In the genomic region with DNA sequence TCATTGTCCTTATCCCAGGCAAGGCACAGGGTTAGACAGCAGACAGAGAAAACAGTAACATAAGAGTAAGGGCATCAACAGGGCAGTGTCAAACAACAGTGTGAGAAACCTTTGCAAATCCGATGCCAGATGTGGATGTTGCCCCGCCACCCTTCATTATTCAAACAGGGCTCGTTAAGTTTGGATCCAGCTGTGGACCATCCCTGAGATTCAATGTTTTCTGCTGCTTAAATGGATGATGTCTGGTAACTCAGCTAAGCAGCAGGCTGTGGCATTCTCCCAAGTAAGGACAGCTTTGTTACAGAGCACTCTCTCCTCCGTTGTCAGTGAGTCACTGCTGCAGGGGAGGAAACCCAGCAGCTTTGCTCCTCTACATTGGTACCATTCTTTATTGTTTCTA, we compare ENCODE assay signal across 19 mouse cellular contexts. TPM values are rescaled to one million over a fixed set of nuclear protein-coding genes. Genes with fewer than 3 reads are reported as not detected.
A peak's percentile ranks its signal among the peaks of the same experiment; 100 is the strongest.
DNase-seq lines count a peak whose midpoint lies in the region; ATAC-seq and TF ChIP-seq lines count a peak whose summit lies in the region.
"Had no signal": no experiment of that assay in that cellular context is flagged by ENCODE, and none has a peak within 500 bp of the region (broad histone marks: within the 10 kb centered on the region; RNA-seq: fewer than 3 reads in every experiment).

No protein-coding gene starts in this region.

- 87% methylated on average over 4 of the region's 4 CpGs for WGBS in liver, embryonic 11.5 days
- WGBS in liver, postnatal 0 days (ENCODE audit: insufficient replicate concordance) = 89% methylated on average over 4 of the region's 4 CpGs

- H3ac ChIP-seq in myocyte (ENCODE audit: control insufficient read depth, insufficient read length) = no peak overlapping the region

- no peak for TF ChIP-seq POLR2A in myocyte (IDR thresholded peaks at IDR 0.05; ENCODE audit: insufficient read length, low read depth)

- no peaks in the 10 kb centered on the region for H3K27me3 ChIP-seq in liver, embryonic 11.5 days (replicated peaks; ENCODE audit: control insufficient read depth, insufficient read depth, low read length)
- no peaks in the 10 kb centered on the region for H3K27me3 ChIP-seq in liver, postnatal 0 days (ENCODE audit: insufficient read depth, low read length)
- H3K27me3 ChIP-seq in myocyte (ENCODE audit: control insufficient read depth, insufficient read depth, insufficient read length) = no peaks in the 10 kb centered on the region
- H3K27me3 ChIP-seq: lung, embryonic 15.5 days; midbrain, embryonic 15.5 days had no signal

- H3K79me2 ChIP-seq in myocyte (ENCODE audit: control insufficient read depth, insufficient read depth) = peaks cover 9% of the 10 kb centered on the region

- no peak for TF ChIP-seq CTCF in liver, postnatal 0 days (IDR thresholded peaks at IDR 0.05; ENCODE audit: low read depth)

- DNase-seq in frontal cortex, adult 2 months (ENCODE audit: extremely low spot score in 1 of 2, low spot score in 1 of 2) = peak; percentile 44 to 79
- no peak for DNase-seq in frontal cortex, postnatal 14 days (ENCODE audit: low spot score in 2 of 2)
- no peak for DNase-seq in liver, embryonic 11.5 days (ENCODE audit: low spot score)
- no peak for DNase-seq in liver, postnatal 0 days
- peak; percentile 88 for DNase-seq in brain, adult 2 months (ENCODE audit: low read depth, low spot score)
- DNase-seq in adipocyte (ENCODE audit: low spot score) = no peak
- DNase-seq in adrenal gland, postnatal 36 days = no peak
- DNase-seq: adrenal gland, postnatal 14 days; cerebellum, postnatal 10 days; embryo, embryonic 11 days; gastrocnemius, postnatal 14 days; heart, postnatal 4 days; kidney, adult 8-10 months; spleen, adult 18-20 months; thymus, postnatal 25 days had no signal

- ATAC-seq in liver, embryonic 11.5 days (replicated peaks; ENCODE audit: low FRiP score) = no peak
- no peak for ATAC-seq in liver, postnatal 0 days
- ATAC-seq: forebrain, embryonic 14.5 days; midbrain, embryonic 15.5 days had no signal

- no peak overlapping the region for H3K9ac ChIP-seq in liver, embryonic 11.5 days (ENCODE audit: low read depth, low read length)
- H3K9ac ChIP-seq in liver, postnatal 0 days (replicated peaks) = no peak overlapping the region
- H3K9ac ChIP-seq: lung, embryonic 15.5 days; midbrain, embryonic 15.5 days had no signal

- H3K9me3 ChIP-seq in liver, embryonic 11.5 days (ENCODE audit: control insufficient read depth, low read length) = no peaks in the 10 kb centered on the region
- no peaks in the 10 kb centered on the region for H3K9me3 ChIP-seq in liver, postnatal 0 days (ENCODE audit: low read length)
- H3K9me3 ChIP-seq: lung, embryonic 15.5 days; midbrain, embryonic 15.5 days had no signal

- H3K36me3 ChIP-seq in liver, embryonic 11.5 days (ENCODE audit: control insufficient read depth, insufficient read depth, low read length) = peaks cover 33% of the 10 kb centered on the region
- H3K36me3 ChIP-seq in liver, postnatal 0 days (replicated peaks; ENCODE audit: insufficient read depth, low read length) = peaks cover 58% of the 10 kb centered on the region
- H3K36me3 ChIP-seq in myocyte (ENCODE audit: control insufficient read depth, insufficient read depth) = peaks cover 54% of the 10 kb centered on the region

- H3K4me1 ChIP-seq in liver, embryonic 11.5 days (replicated peaks; ENCODE audit: control insufficient read depth, insufficient read depth, low read length) = peaks cover 12% of the 10 kb centered on the region
- H3K4me1 ChIP-seq in liver, postnatal 0 days (ENCODE audit: insufficient read depth) = peaks cover 4% of the 10 kb centered on the region; the same call in 1 of the 2 replicates
- H3K4me1 ChIP-seq: lung, embryonic 15.5 days; midbrain, embryonic 15.5 days had no signal

- H3K4me3 ChIP-seq in liver, embryonic 11.5 days (ENCODE audit: low read depth, low read length) = no peak overlapping the region
- H3K4me3 ChIP-seq in liver, postnatal 0 days (ENCODE audit: low read depth, low read length) = no peak overlapping the region
- H3K4me3 ChIP-seq in myocyte = no peak overlapping the region
- H3K4me3 ChIP-seq: lung, embryonic 15.5 days; midbrain, embryonic 15.5 days had no signal

- H3K27ac ChIP-seq in liver, embryonic 11.5 days (ENCODE audit: low read depth, low read length) = peak overlapping the region; percentile 59; the same call in 1 of the 2 replicates
- no peak overlapping the region for H3K27ac ChIP-seq in liver, postnatal 0 days (ENCODE audit: low read depth)
- H3K27ac ChIP-seq: lung, embryonic 15.5 days; midbrain, embryonic 15.5 days had no signal

- TF ChIP-seq EP300 in liver, postnatal 0 days (IDR thresholded peaks at IDR 0.05; ENCODE audit: low read depth) = no peak

- no peak overlapping the region for H3K4me2 ChIP-seq in liver, embryonic 11.5 days
- no peak overlapping the region for H3K4me2 ChIP-seq in liver, postnatal 0 days (ENCODE audit: low read depth, low read length)
- H3K4me2 ChIP-seq in myocyte (ENCODE audit: low read depth) = no peak overlapping the region
- H3K4me2 ChIP-seq: lung, embryonic 15.5 days; midbrain, embryonic 15.5 days had no signal

TF ChIP-seq in myocyte, 11 proteins besides CTCF, POLR2A, EP300 and RAD21:
- TF ChIP-seq MYOG (IDR thresholded peaks at IDR 0.05; ENCODE audit: control insufficient read depth in 1 of 3, insufficient read depth in 1 of 3, insufficient read length in 2 of 3, low read depth in 2 of 3) = no peak
- TF ChIP-seq POLR2AphosphoS2 (IDR thresholded peaks at IDR 0.05; ENCODE audit: insufficient read length, low read depth) = peak; percentile 24
TF ChIP-seq in myocyte: peak in this region for 1.

RNA-seq across cellular contexts. Expression of a gene that starts 25.9 kb away (rescaled TPM):
- 52.6 and 54.6 TPM in 2 replicates for polyA plus RNA-seq in frontal cortex, adult 2 months (2012; rRNA removed)
- 60.9 and 61.4 TPM in 2 replicates for polyA plus RNA-seq in liver, embryonic 11.5 days (2014; fragmentation: Nextera tagmentation; extraction: Ambion mirVana)
- polyA plus RNA-seq in liver, postnatal 0 days (2015; fragmentation: Nextera tagmentation; extraction: Ambion mirVana) = 31.2 and 35.6 TPM in 2 replicates
- polyA plus RNA-seq in myocyte (2012; fragmentation: generic; extraction: Trizol) = 62.3 TPM
- 100 to 1,000 TPM; 203 TPM for total RNA-seq in adrenal gland, postnatal 36 days (2021)

RNA-seq across cellular contexts. Expression of a gene that starts 49.3 kb away (rescaled TPM):
- polyA plus RNA-seq in frontal cortex, adult 2 months (2012; rRNA removed) = 157 and 175 TPM in 2 replicates
- 59.3 and 69.4 TPM in 2 replicates for polyA plus RNA-seq in liver, embryonic 11.5 days (2014; fragmentation: Nextera tagmentation; extraction: Ambion mirVana)
- 24.1 and 30.1 TPM in 2 replicates for polyA plus RNA-seq in liver, postnatal 0 days (2015; fragmentation: Nextera tagmentation; extraction: Ambion mirVana)
- polyA plus RNA-seq in myocyte (2012; fragmentation: generic; extraction: Trizol) = 32.6 TPM
- 100 to 1,000 TPM; 190 to 203 TPM for total RNA-seq in adrenal gland, postnatal 36 days (2021)

RNA-seq across cellular contexts. Expression of a gene that starts 55.8 kb away (rescaled TPM):
- 19.5 and 19.9 TPM in 2 replicates for polyA plus RNA-seq in frontal cortex, adult 2 months (2012; rRNA removed)
- 5.3 and 5.5 TPM in 2 replicates for polyA plus RNA-seq in liver, embryonic 11.5 days (2014; fragmentation: Nextera tagmentation; extraction: Ambion mirVana)
- polyA plus RNA-seq in liver, postnatal 0 days (2015; fragmentation: Nextera tagmentation; extraction: Ambion mirVana) = 2.2 and 2.6 TPM in 2 replicates
- 0.06 TPM for polyA plus RNA-seq in myocyte (2012; fragmentation: generic; extraction: Trizol)
- total RNA-seq in adrenal gland, postnatal 36 days (2021) = 1 to 10 TPM; 2.0 to 2.2 TPM

Comparison
In these comparisons a context has a peak if more than half of its experiments do, and no peak if none do; other contexts are left out.
1. DNase-seq: peak in frontal cortex, adult 2 months (2 of 2) and brain, adult 2 months (single experiment); none in frontal cortex, postnatal 14 days (0 of 2), liver, embryonic 11.5 days (single experiment), liver, postnatal 0 days (single experiment), adipocyte (single experiment) and adrenal gland, postnatal 36 days (0 of 2).